Mouse (Mus musculus) embryonic stem cell, embryonic (primary cell): ENCODE results near the gene Fgfr2.

Experiments
- CTCF ChIA-PET, 4 experiments: fragments of 300-600 bp in 2 of 4; fragments of 350-600 bp in 2 of 4; sonication (Branson Sonifier 250); formaldehyde crosslinking; loops; one replicate each; lab custom pipeline; 2022; ENCODE audit warnings: inconsistent platforms in 2 of 4; lab: Charles Lee
- POLR2A ChIA-PET, 4 experiments: fragments of 300-600 bp in 2 of 4; fragments of 350-600 bp in 2 of 4; sonication (Branson Sonifier 250); formaldehyde crosslinking; loops; one replicate each; lab custom pipeline; 2022; ENCODE audit warnings: antibody characterized with exemption in 4 of 4, inconsistent platforms in 1 of 4; lab: Charles Lee

The Fgfr2 gene

DNA sequence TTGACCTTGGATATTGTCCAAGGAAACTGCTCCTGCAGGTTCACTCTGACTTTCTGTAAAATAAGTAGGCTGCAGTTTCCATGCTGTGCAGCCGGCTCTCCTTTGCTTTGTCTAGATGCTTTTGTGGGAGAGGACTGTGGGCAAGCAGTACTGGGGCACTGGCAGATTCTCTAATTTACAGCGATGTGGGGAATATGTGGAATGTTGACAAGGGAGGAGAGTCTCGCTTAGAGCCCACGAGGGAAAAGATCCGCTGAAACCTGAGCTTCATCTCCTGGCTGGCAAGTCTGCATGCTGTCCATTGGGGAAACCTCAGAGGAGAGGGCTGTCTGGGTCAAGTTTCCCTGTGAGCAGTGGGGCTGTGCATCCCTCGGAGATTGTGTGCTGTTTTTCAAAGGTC, 2485.3 kb downstream of the Fgfr2 start:
- ChIA-PET POLR2A (interaction anchor here in 2 of 4 experiments (0.6 to 1.5 kb wide), 5 partner anchors 8 to 12 kb away, joined by 3 to 9 read pairs (median 4); no protein-coding TSS in a partner anchor), CTCF (interaction anchor here in 1 of 4 experiments (1.3 to 1.4 kb wide), 2 partner anchors 8 to 33 kb away, joined by 4 to 5 read pairs; no protein-coding TSS in a partner anchor)

DNA sequence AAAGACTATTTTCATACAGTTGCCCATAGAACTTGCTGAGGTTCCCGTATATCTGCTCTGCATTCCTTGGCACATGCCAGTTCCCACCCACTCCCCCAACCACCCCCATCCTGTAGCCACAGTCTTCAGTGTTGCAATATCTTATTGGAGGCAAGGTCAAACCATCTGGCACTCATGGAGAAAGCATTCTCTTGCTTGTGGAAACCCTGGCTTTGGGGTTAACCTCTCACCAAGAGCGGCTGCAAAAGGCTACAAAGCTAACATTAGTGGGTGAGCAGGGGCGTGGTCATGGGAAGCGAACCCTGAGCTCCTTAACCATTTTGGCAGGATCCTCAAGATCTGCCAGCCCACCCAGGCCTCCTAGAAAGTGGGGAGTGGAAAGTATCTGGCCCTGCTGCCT, 2486.2 kb downstream of the Fgfr2 start:
- POLR2A ChIA-PET, result interaction anchor here in 3 of 4 experiments (0.7 to 1.5 kb wide), 7 partner anchors 9 to 15 kb away, joined by 3 to 9 read pairs (median 4); no protein-coding TSS in a partner anchor
- CTCF ChIA-PET, result interaction anchor here in 2 of 4 experiments (0.5 to 1.4 kb wide), 3 partner anchors 9 to 45 kb away, joined by 3 to 5 read pairs (median 4); no protein-coding TSS in a partner anchor

DNA sequence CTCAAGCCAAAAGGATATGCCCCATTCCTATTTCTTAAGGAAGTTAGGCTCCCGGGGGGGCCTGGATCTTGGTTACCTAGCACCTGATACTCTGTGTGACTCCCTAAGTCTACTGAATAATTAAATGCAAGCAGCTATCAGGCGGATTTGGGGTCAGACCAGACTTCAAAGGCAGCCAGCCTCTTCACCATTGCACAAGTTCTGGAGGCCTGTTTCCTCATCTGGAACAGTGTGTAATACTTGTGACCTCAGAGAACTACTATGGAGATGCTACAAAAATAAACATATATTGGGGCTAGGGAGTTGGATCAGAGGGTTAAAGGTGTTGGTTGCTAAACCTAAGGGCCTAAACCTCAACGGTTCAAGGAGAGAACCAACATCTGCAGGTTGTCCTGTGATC, 2486.9 kb downstream of the Fgfr2 start:
- POLR2A ChIA-PET, result interaction anchor here in 1 of 4 experiments (0.8 to 6.7 kb wide), 3 partner anchors 9 to 16 kb away, joined by 3 to 57 read pairs (median 3); no protein-coding TSS in a partner anchor
- CTCF ChIA-PET, result no interaction called here

DNA sequence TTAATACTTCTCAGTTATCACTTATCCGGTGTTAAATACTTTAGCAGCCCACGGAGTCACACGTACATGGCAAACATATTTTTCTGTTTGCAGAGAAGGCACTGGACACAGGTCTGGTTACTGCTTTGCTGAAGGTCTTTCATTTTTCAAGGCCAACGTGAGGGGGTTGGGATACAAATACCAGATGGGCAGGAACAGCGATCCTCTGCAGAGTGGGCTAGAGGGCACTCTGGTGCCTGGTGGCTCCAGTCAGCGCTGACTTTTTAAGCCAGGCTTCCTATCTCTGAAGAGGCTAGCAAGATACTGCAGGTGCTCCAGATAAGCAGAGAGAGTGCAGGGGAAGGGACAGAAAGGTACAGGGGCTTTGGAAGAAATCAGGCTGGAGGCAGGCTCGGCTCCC, 2487.9 kb downstream of the Fgfr2 start:
- ChIA-PET CTCF (no interaction called here), POLR2A (interaction anchor here in 2 of 4 experiments (0.8 to 6.7 kb wide), 3 partner anchors 8 to 12 kb away, joined by 3 to 57 read pairs (median 7); no protein-coding TSS in a partner anchor)

DNA sequence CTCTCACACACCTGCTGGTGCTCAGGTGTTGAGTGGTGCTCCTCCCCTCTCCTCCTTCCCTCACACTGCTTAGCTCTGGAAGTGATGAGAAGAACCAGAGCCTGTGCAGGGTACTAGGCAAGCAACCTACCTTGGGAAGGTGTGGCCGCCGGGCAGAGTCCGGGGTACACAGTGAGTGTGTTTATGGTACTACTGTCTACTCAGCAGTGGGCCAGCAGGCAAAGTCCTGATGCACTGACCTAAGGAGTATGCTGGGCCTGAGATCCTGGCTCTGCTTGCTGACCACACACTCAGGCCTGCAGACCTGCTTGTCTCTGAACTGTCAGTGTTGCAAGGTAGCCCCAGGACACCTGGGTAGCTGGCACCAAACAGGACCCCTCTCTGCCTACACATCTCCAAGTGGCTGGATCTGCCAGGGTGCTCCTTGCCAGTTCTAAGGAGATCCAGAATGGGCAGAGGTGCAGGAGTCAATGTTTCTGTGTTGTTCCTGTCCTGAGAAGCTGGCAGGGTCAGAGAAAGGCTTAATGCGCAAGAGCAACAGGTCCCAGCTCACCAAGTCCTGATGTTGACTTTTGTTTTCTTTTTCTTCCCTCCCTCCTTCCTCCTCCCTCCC, 2488.8 kb downstream of the Fgfr2 start:
- ChIA-PET POLR2A (interaction anchor here in 2 of 4 experiments (0.6 to 6.7 kb wide), 3 partner anchors 11 to 17 kb away, joined by 3 to 57 read pairs (median 7); no protein-coding TSS in a partner anchor), CTCF (interaction anchor here in 3 of 4 experiments (0.6 to 1.2 kb wide), 4 partner anchors 29 to 89 kb away, joined by 3 to 7 read pairs (median 4); no protein-coding TSS in a partner anchor)

DNA sequence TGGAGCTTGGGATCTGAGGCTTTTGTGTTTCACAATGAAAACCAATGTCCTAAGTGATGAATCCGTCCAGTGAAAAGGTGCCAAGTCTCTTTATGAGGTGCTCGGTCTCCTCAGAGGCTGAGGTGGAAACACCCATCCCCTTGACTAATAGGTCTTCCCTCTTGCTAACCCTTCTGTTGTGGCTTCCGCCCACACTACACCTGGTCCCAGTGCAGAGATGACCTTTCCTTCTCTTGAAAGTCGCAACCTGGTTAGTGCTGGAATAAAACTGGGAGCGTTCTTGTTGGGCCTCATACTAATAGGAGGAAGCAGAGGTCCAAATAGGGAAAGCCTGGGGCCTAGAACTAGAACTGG, 2490.8 kb downstream of the Fgfr2 start:
- CTCF ChIA-PET, result interaction anchor here in 1 of 4 experiments (1.0 kb wide), 1 partner anchor 27 kb away, joined by 3 read pairs; no protein-coding TSS in a partner anchor
- POLR2A ChIA-PET, result interaction anchor here in 3 of 4 experiments (0.5 to 6.7 kb wide), 12 partner anchors 9 to 1332 kb away, joined by 3 to 57 read pairs (median 5); no protein-coding TSS in a partner anchor

DNA sequence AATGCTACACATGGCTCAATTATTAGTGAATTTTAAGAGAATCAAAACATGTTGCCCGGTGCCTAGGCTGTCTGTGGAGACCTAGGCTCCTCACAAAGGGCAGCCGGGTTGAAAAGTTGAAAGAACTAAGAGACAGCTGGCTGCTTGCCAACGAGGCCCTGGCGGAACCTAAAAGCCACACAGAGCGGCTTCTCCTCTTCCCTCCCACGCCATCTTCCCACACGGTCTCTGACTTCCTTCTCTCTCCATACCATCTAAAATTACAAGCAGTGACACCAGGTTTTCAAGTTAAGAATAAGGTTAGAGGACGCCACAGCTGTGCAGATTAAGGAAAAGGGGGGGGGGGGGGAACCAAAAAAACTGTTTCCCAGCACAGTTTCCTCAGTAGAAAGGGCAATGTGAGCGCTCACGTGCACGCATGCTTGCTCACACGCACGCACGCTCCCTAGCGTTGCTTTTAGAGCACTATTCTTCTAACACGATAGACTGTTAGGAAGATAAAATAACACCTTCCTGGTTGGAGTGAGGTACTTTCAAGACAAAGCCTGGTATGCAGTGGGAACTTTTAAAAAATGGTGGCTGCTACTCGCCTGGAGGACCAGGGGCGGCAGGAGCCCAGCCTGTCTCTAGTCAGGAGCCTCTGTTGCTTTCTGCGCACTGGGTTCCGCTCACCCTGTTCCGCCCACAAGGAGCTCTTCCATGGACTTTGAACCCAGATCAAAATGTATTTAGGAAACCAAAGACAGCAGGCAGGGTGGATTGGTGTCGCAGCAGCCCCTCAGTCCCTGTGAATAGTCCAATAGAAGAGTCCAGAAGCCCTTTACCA, 2491.4 kb downstream of the Fgfr2 start:
- CTCF ChIA-PET, result interaction anchor here in 2 of 4 experiments (0.5 to 1.0 kb wide), 2 partner anchors 27 to 278 kb away, joined by 3 read pairs; no protein-coding TSS in a partner anchor
- POLR2A ChIA-PET, result interaction anchor here in 3 of 4 experiments (0.5 to 6.7 kb wide), 16 partner anchors 9 to 1332 kb away, joined by 3 to 57 read pairs (median 5); no protein-coding TSS in a partner anchor

DNA sequence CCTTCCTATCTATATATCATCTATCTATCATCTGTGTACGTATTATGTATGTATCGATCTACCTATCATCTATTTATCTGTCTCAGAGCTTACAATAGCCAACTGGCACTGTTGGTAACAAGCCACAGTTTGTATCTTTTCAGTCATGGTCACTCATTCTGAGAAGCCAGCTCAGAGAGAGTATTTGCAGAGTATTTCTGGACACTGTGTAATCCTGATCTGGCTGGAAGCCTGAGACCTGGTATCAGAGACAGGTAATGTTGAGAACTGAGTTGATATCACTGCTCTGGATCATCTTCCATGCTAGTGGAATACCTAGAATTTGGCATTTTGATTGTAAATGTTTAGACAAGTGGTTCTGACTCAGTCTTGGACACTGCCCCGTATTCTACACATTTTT, 2492.2 kb downstream of the Fgfr2 start:
- ChIA-PET POLR2A (interaction anchor here in 2 of 4 experiments (1.0 to 6.7 kb wide), 9 partner anchors 8 to 84 kb away, joined by 3 to 57 read pairs (median 5); no protein-coding TSS in a partner anchor), CTCF (no interaction called here)

DNA sequence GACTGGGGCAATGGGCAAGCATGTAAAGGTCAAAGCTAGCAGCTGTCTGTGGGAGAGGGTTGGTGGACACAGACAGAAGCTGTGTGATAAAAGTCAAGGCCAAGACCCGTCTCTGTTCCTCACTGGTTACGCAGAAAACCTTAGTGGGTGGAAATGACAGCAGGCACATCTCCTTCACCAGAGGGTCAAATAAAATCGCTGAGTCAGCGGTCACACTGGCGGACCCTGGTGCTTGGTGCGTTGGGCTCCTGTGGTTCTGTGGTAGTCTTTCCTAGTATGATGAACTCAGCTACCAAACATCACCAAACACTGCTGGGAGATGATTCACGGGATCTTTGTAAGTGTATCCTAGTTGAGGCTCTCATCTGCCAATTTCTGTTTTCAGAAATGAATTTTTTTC, 2493.2 kb downstream of the Fgfr2 start:
- CTCF ChIA-PET, result no interaction called here
- POLR2A ChIA-PET, result interaction anchor here (0.7 to 6.7 kb wide), 10 partner anchors 8 to 97 kb away, joined by 3 to 57 read pairs (median 3); no protein-coding TSS in a partner anchor

DNA sequence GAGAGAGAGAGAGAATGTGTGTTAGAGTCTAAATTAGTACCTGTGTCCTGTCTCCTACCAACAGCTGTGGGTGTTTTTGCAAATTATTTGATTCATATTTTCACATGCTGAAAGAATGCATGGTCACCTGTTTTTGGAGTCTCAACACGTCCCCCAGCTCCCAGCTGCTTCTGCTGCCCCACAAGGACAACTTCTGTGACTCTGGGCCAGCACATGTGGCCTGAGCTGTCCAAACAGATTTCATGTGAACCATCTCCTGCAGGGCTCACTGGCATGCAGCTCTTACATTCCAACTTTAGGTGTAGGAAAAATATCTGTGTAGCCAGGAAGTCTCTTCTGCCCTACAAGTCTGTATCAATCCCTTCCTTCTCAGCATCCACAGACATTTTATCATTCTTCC, 2494.5 kb downstream of the Fgfr2 start:
- ChIA-PET POLR2A (interaction anchor here in 3 of 4 experiments (0.6 to 4.4 kb wide), 5 partner anchors 17 to 146 kb away, joined by 3 to 35 read pairs (median 5); no protein-coding TSS in a partner anchor), CTCF (interaction anchor here in 1 of 4 experiments (1.4 kb wide), 1 partner anchor 133 kb away, joined by 3 read pairs; no protein-coding TSS in a partner anchor)

DNA sequence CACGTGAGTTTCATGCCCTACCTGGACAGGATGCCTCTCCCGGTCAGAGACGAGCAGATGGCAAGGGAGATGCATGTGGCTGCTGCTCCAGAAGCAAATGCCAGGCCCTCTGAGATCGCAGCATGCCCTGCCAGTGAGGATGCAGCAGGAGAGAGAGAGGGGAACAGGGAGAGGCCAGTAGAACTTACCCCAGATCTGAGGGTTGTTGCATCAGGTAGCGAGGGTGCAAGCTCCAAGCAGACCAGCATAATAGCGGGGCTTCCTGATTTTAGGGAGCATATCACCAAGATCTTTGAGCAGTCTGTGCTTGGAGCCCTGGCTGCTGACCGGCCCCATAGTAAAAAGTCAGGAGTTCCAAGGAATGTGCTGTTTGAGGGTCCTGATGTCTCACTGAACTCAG, 2497.8 kb downstream of the Fgfr2 start:
- ChIA-PET POLR2A (interaction anchor here in 2 of 4 experiments (1.3 to 4.4 kb wide), 7 partner anchors 10 to 45 kb away, joined by 3 to 35 read pairs (median 4); no protein-coding TSS in a partner anchor), CTCF (interaction anchor here in 2 of 4 experiments (0.6 to 1.3 kb wide), 3 partner anchors 20 to 137 kb away, joined by 3 to 4 read pairs (median 3); no protein-coding TSS in a partner anchor)

DNA sequence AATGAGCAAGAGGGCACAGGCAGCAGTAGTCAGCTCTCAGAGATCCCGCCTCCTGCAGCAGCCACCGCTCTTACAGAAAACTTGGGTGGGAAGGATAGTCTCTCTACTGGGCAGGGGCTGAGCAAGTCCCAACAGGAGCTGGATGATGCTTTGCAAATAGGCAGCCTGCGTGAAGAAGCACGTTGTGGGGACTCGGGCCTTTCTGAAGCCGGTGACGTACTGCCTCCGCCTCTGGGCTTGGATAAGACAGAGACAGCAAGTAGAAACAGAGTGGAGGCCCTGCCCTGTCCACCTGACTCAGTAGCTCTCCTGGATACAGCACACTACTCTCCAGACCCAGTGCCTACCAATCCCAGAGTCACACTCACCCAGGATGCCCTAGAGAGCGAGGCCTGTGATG, 2498.9 kb downstream of the Fgfr2 start:
- ChIA-PET POLR2A (interaction anchor here in 3 of 4 experiments (0.6 to 2.4 kb wide), 7 partner anchors 9 to 91 kb away, joined by 3 to 12 read pairs (median 4); no protein-coding TSS in a partner anchor), CTCF (interaction anchor here in 2 of 4 experiments (1.2 to 1.4 kb wide), 3 partner anchors 19 to 138 kb away, joined by 3 to 7 read pairs (median 3); no protein-coding TSS in a partner anchor)

DNA sequence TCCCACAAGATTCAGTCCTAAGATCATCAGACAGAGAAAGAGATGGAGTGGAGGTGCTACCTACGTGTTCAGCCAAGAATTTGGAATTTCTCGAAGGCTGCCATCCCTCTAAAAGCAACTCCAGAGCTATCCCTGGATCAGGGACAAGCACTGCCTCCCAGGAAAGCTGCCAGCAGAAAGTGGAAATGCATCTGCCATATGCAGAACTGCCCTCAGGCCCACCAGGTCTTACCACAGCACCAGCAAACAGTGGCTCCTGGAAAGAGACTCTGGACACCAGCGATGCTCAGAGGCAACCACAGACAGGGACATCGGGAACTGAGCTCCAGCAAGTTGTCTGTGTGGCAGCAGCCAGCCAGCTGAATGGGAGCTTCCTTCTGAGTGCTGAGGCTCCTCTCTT, 2500.8 kb downstream of the Fgfr2 start:
- CTCF ChIA-PET, result interaction anchor here in 3 of 4 experiments (0.5 to 1.7 kb wide), 4 partner anchors 18 to 1450 kb away, joined by 3 to 6 read pairs (median 3); no protein-coding TSS in a partner anchor
- POLR2A ChIA-PET, result interaction anchor here in 3 of 4 experiments (0.6 to 1.5 kb wide), 14 partner anchors 8 to 80 kb away, joined by 3 to 10 read pairs (median 3); no protein-coding TSS in a partner anchor

DNA sequence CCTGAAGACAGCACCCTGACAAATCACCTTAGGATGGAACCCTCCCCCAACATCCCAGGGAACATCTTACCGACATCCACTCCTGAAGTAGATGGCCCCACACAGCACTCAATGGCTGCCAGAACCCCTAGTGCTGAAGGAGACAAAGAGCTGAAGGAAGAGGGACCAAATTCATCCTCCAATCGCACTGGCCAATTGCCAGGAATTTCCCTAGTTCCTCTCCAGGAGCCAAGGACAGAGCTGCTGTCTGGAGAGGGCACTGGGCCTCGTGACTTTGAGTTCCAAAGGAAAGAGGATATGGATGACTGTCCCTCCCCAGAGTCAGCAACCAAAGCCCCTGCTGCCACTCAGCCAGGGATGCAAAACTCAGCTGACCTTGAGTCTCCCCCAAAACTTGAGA, 2501.2 kb downstream of the Fgfr2 start:
- CTCF ChIA-PET, result interaction anchor here in 3 of 4 experiments (0.5 to 1.7 kb wide), 3 partner anchors 17 to 50 kb away, joined by 3 to 6 read pairs (median 3); no protein-coding TSS in a partner anchor
- POLR2A ChIA-PET, result interaction anchor here in 2 of 4 experiments (0.7 to 1.5 kb wide), 13 partner anchors 8 to 79 kb away, joined by 3 to 10 read pairs (median 3); no protein-coding TSS in a partner anchor

DNA sequence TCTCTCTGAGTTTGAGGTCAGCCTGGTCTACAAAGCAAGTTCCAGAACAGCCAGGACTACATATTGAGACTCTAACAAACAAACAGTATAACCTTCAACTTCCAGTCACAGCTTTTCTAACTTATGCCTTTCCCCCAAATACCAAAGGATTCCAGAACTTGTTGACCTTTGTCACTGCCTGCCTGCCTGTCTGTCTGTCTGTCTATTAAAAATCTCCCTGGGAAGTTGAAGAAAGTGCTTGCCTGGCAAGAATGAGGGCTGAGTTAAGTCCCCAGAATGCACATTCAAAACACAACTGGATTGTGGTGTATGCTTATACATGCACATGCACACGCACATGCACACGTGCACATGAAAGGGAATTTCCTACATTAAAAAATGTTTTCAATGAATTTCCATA, 2502.1 kb downstream of the Fgfr2 start:
- CTCF ChIA-PET, result interaction anchor here in 1 of 4 experiments (1.7 kb wide), 1 partner anchor 16 kb away, joined by 6 read pairs; no protein-coding TSS in a partner anchor
- POLR2A ChIA-PET, result interaction anchor here in 1 of 4 experiments (1.2 to 1.5 kb wide), 2 partner anchors 13 to 24 kb away, joined by 3 read pairs; no protein-coding TSS in a partner anchor

DNA sequence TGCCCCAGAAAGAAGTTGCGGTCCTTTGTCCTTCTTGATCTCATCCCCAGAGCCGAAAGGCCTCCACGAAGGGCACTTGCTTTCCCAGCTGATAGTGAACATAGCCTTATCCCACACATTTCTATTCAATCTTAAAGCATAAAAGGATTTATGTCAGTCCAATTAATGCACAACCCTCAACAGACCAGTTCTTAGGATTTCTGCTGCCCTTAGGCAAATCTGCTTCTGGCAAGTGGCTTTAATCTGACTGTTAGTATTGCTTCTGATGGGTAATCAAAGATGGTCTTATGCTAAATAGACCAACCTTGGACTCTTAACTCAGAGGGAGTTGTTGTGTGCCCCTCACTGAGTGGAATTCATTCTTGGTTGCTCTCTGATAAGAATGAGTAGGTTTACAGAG, 2505.6 kb downstream of the Fgfr2 start:
- ChIA-PET POLR2A (no interaction called here), CTCF (interaction anchor here in 1 of 4 experiments (1.2 kb wide), 1 partner anchor 12 kb away, joined by 4 read pairs; no protein-coding TSS in a partner anchor)

DNA sequence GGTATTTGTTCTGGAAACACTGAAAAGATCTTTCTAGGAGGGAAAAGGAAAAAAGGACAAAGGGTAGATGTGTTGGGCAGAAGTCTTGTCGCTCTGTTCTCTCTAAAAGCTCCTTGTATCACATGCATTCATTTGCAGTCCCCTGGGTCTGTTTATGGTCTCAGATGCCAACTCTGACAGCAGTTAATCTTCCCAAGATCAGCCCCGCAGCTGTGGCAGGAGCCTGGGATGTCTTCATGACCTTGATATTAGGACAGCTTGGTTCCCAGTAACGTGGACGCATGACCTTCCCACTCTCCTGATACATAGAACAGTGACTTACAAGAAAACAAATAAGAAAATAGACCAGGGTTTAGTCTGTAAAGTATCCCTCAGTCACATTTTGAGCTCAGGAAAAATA, 2509.2 kb downstream of the Fgfr2 start:
- POLR2A ChIA-PET, result interaction anchor here in 1 of 4 experiments (0.5 to 1.3 kb wide), 4 partner anchors 9 to 203 kb away, joined by 3 to 5 read pairs (median 4); no protein-coding TSS in a partner anchor
- CTCF ChIA-PET, result interaction anchor here in 3 of 4 experiments (0.7 to 2.2 kb wide), 3 partner anchors 9 to 149 kb away, joined by 4 to 7 read pairs (median 6); no protein-coding TSS in a partner anchor
